Comparison of ENCODE assay signal across 15 mouse cellular contexts in genomic region chr2:5456108-5456507, GRCm38 (mm10).
DNase-seq lines count a peak whose midpoint lies in the region; ATAC-seq and TF ChIP-seq lines count a peak whose summit lies in the region.
"Had no signal": no experiment of that assay in that cellular context is flagged by ENCODE, and none has a peak within 500 bp of the region (broad histone marks: within the 10 kb centered on the region; RNA-seq: fewer than 3 reads in every experiment).

No protein-coding gene starts in this region.

- H3K9me3 ChIP-seq in heart, postnatal 0 days (replicated peaks; ENCODE audit: control insufficient read depth, low read length): no peaks in the 10 kb centered on the region
- no peaks in the 10 kb centered on the region for H3K9me3 ChIP-seq in liver, embryonic 15.5 days (replicated peaks)
- no peaks in the 10 kb centered on the region for H3K9me3 ChIP-seq in kidney, embryonic 14.5 days (ENCODE audit: control insufficient read depth, low read length)
- no peaks in the 10 kb centered on the region for H3K9me3 ChIP-seq in forebrain, embryonic 15.5 days
- H3K9me3 ChIP-seq: hindbrain, embryonic 15.5 days had no signal

- no peak for TF ChIP-seq CTCF in layer of hippocampus, adult 2 months (conservative IDR thresholded peaks at IDR 0.05)
- no peak for TF ChIP-seq CTCF in heart, postnatal 0 days (IDR thresholded peaks at IDR 0.05; ENCODE audit: low read depth)

- peaks cover 12% of the 10 kb centered on the region; the same call in 1 of the 2 replicates for H3K4me1 ChIP-seq in heart, postnatal 0 days (ENCODE audit: control insufficient read depth, insufficient read depth)
- H3K4me1 ChIP-seq in liver, embryonic 15.5 days (replicated peaks): no peaks in the 10 kb centered on the region
- H3K4me1 ChIP-seq in kidney, embryonic 14.5 days (ENCODE audit: control insufficient read depth, insufficient read depth, low read length): no peaks in the 10 kb centered on the region
- no peaks in the 10 kb centered on the region; the same call in 1 of the 2 replicates for H3K4me1 ChIP-seq in forebrain, embryonic 15.5 days
- H3K4me1 ChIP-seq: hindbrain, embryonic 15.5 days had no signal

- no peak overlapping the region for H3K9ac ChIP-seq in heart, postnatal 0 days (replicated peaks; ENCODE audit: low read depth, low read length)
- no peak overlapping the region for H3K9ac ChIP-seq in liver, embryonic 15.5 days
- H3K9ac ChIP-seq in kidney, embryonic 14.5 days (ENCODE audit: low read depth, low read length): no peak overlapping the region
- no peak overlapping the region for H3K9ac ChIP-seq in forebrain, embryonic 15.5 days (replicated peaks)
- H3K9ac ChIP-seq: hindbrain, embryonic 15.5 days had no signal

- no peak for DNase-seq in layer of hippocampus, adult 2 months (ENCODE audit: low spot score in 2 of 2)
- DNase-seq in layer of hippocampus, adult 11-12 months (ENCODE audit: low spot score): no peak
- DNase-seq in heart, postnatal 0 days (ENCODE audit: low spot score): peak; percentile 70
- DNase-seq in kidney, postnatal 14 days: no peak
- DNase-seq: adrenal gland, postnatal 25 days; left cerebral cortex, postnatal 4 days; right cerebral cortex, postnatal 4 days had no signal

- H3K27ac ChIP-seq in layer of hippocampus, adult 2 months: peak overlapping the region; percentile 65
- 0 out of 2 replicates have a peak overlapping the region, but pooled peaks have one; percentile 7 for H3K27ac ChIP-seq in heart, postnatal 0 days (ENCODE audit: low read depth)
- H3K27ac ChIP-seq in liver, embryonic 15.5 days (replicated peaks): no peak overlapping the region
- no peak overlapping the region for H3K27ac ChIP-seq in kidney, embryonic 14.5 days (ENCODE audit: low read depth, low read length)
- H3K27ac ChIP-seq in forebrain, embryonic 15.5 days (replicated peaks): no peak overlapping the region
- H3K27ac ChIP-seq: hindbrain, embryonic 15.5 days; macrophage had no signal

- no peak overlapping the region for H3K4me3 ChIP-seq in layer of hippocampus, adult 2 months
- no peak overlapping the region for H3K4me3 ChIP-seq in heart, postnatal 0 days (ENCODE audit: low read depth, low read length)
- no peak overlapping the region for H3K4me3 ChIP-seq in liver, embryonic 15.5 days (replicated peaks)
- no peak overlapping the region for H3K4me3 ChIP-seq in kidney, embryonic 14.5 days (ENCODE audit: low read length)
- H3K4me3 ChIP-seq in forebrain, embryonic 15.5 days: no peak overlapping the region
- H3K4me3 ChIP-seq: hindbrain, embryonic 15.5 days had no signal

- no peaks in the 10 kb centered on the region for H3K36me3 ChIP-seq in heart, postnatal 0 days (replicated peaks; ENCODE audit: control insufficient read depth, insufficient read depth, low read length)
- no peaks in the 10 kb centered on the region for H3K36me3 ChIP-seq in liver, embryonic 15.5 days (replicated peaks)
- no peaks in the 10 kb centered on the region for H3K36me3 ChIP-seq in kidney, embryonic 14.5 days (ENCODE audit: control insufficient read depth, insufficient read depth, low read length)
- no peaks in the 10 kb centered on the region for H3K36me3 ChIP-seq in forebrain, embryonic 15.5 days
- H3K36me3 ChIP-seq: hindbrain, embryonic 15.5 days had no signal

- peak; percentile 75 for ATAC-seq in common myeloid progenitor, adult 5-6 weeks (replicated peaks; ENCODE audit: low read depth, poor library complexity, severe bottlenecking)
- ATAC-seq in heart, postnatal 0 days (ENCODE audit: insufficient read depth, low read depth): peak; percentile 84
- 0 out of 2 replicates have a peak, but pooled peaks have one; percentile 44 for ATAC-seq in liver, embryonic 15.5 days (ENCODE audit: insufficient read depth)
- ATAC-seq in kidney, embryonic 14.5 days (ENCODE audit: low FRiP score, low TSS enrichment): no peak
- ATAC-seq in forebrain, embryonic 15.5 days (replicated peaks): no peak
- ATAC-seq: CD4-positive, CD25-positive, alpha-beta regulatory T cell, adult 4 months; Patski had no signal

- TF ChIP-seq EP300 in heart, postnatal 0 days (IDR thresholded peaks at IDR 0.05; ENCODE audit: low read depth): no peak

- WGBS in heart, postnatal 0 days: 49% methylated on average over 2 of the region's 2 CpGs
- 4% methylated on average over 1 of the region's 2 CpGs for WGBS in liver, embryonic 15.5 days (ENCODE audit: insufficient replicate concordance)
- WGBS in kidney, embryonic 14.5 days: 42% methylated on average over 1 of the region's 2 CpGs
- WGBS in forebrain, embryonic 15.5 days: 65% methylated on average over 2 of the region's 2 CpGs

- no peaks in the 10 kb centered on the region for H3K27me3 ChIP-seq in heart, postnatal 0 days (ENCODE audit: control insufficient read depth, insufficient read depth, low read length)
- H3K27me3 ChIP-seq in liver, embryonic 15.5 days: no peaks in the 10 kb centered on the region
- H3K27me3 ChIP-seq in kidney, embryonic 14.5 days (ENCODE audit: control insufficient read depth, insufficient read depth, low read length): no peaks in the 10 kb centered on the region
- H3K27me3 ChIP-seq in forebrain, embryonic 15.5 days: no peaks in the 10 kb centered on the region
- H3K27me3 ChIP-seq: hindbrain, embryonic 15.5 days had no signal

- H3K4me2 ChIP-seq in heart, postnatal 0 days (ENCODE audit: low read depth, low read length): no peak overlapping the region
- H3K4me2 ChIP-seq in liver, embryonic 15.5 days: no peak overlapping the region
- no peak overlapping the region for H3K4me2 ChIP-seq in kidney, embryonic 14.5 days (replicated peaks; ENCODE audit: low read depth, low read length)
- H3K4me2 ChIP-seq in forebrain, embryonic 15.5 days (replicated peaks): no peak overlapping the region
- H3K4me2 ChIP-seq: hindbrain, embryonic 15.5 days had no signal

Comparison
In these comparisons a context has a peak if more than half of its experiments do, and no peak if none do; other contexts are left out.
1. H3K27ac ChIP-seq: peak in layer of hippocampus, adult 2 months (single experiment) and heart, postnatal 0 days (single experiment); none in liver, embryonic 15.5 days (single experiment), kidney, embryonic 14.5 days (single experiment) and forebrain, embryonic 15.5 days (single experiment).
2. ATAC-seq: peak in common myeloid progenitor, adult 5-6 weeks (single experiment), heart, postnatal 0 days (single experiment) and liver, embryonic 15.5 days (single experiment); none in kidney, embryonic 14.5 days (single experiment) and forebrain, embryonic 15.5 days (single experiment).